Mouse (Mus musculus) stomach, embryonic 15.5 days (tissue): Measurements from ENCODE around the gene Mapk9. TPM values are rescaled to one million over a fixed set of nuclear protein-coding genes. Genes with fewer than 3 reads are reported as not detected.

ENCODE experiments used
- ATAC-seq: fragments of 200-750 bp; cut with Nextera tagmentation; 2 replicates; pipeline ENCODE4 v1.8.0; 2017; ENCODE audit warnings: low read depth, moderate number of reproducible peaks, moderate TSS enrichment; ENCODE audit not compliant: insufficient read depth, low FRiP score
- H3K27ac ChIP-seq: fragments of 300-500 bp; sonication (generic); 2 replicates; pipeline ENCODE4 v1.5.1; 2015; ENCODE audit warnings: mild to moderate bottlenecking, inconsistent platforms
- H3K27me3 ChIP-seq: fragments of 300-500 bp; sonication (generic); replicated peaks from 2 replicates; pipeline ENCODE4 v1.6.1; 2015; ENCODE audit warnings: inconsistent platforms
- H3K36me3 ChIP-seq: fragments of 300-500 bp; sonication (generic); 2 replicates; pipeline ENCODE4 v1.6.1; 2015; ENCODE audit warnings: inconsistent platforms
- H3K4me1 ChIP-seq: fragments of 300-500 bp; sonication (generic); 2 replicates; pipeline ENCODE4 v1.6.1; 2015; ENCODE audit warnings: inconsistent platforms
- H3K4me2 ChIP-seq: fragments of 300-500 bp; sonication (generic); 2 replicates; pipeline ENCODE4 v1.6.1; 2015; ENCODE audit warnings: mild to moderate bottlenecking, inconsistent platforms
- H3K4me3 ChIP-seq: fragments of 300-500 bp; sonication (generic); replicated peaks from 2 replicates; pipeline ENCODE4 v1.5.1; 2015; ENCODE audit warnings: inconsistent platforms
- H3K9ac ChIP-seq: fragments of 300-500 bp; sonication (generic); 2 replicates; pipeline ENCODE4 v1.6.1; 2015; ENCODE audit warnings: inconsistent platforms
- H3K9me3 ChIP-seq: fragments of 300-500 bp; sonication (generic); 2 replicates; pipeline ENCODE4 v1.6.1; 2016; ENCODE audit warnings: inconsistent platforms
- WGBS: fragments of 180-500 bp; shearing (Covaris S2); methylation state at CpG from one replicate; pipeline ENCODE4 v1.1.7; 2015; 5-methylcytosine and 5-hydroxymethylcytosine counted together
- polyA plus RNA-seq: library from polyadenylated mRNA; unstranded; fragments of >200 nt; fragmentation: Nextera tagmentation; extraction: Ambion mirVana; gene quantifications from 2 replicates; pipeline ENCODE4 v1.2.1, GENCODE M21; 2015

Mapk9 gene
- polyA plus RNA-seq, 1 experiment from 2014 or later, result 31.3 TPM

DNA sequence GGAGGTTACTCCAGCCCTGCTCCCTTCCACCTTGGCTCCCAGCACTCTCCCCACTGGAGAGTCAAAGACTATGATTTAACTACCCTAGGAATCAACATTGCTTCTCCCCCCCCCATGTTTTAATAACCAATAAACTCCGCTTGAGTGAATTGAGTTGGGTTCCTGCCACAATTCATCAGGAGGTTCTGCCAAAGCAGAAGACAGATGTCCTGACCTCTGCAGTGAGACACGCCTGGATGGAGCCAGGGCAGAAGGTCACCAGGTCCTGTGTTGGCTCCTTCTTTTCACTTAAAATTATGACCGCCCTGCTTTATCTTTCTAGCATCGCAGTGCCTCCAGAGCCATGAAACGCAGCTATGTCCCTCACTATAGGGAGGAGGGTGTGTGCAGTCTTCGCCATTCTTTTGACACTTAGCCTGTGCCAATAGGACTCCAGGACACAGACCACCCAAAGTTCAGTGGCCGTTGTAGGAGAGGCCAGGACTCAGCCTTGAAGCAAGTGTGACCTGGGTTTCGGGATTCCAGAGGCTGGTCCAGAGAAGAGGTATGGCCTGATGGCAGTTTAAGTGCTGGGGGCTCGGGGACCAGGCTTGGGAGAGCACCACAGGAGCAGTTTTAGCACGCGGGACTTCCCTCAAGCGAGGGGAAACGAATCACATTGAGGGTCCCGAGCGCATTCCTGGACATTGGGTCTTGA lies 54.6 kb downstream of the Mapk9 start:
- H3K4me1 ChIP-seq, result peaks cover 9% of the 10 kb centered on the region; the same call in 1 of the 2 replicates
- peak overlapping the region; percentile 100 for H3K4me2 ChIP-seq
- no peaks in the 10 kb centered on the region for H3K9me3 ChIP-seq
- no peak overlapping the region for H3K9ac ChIP-seq
- WGBS, result 16% methylated on average over 15 of the region's 15 CpGs
- no peaks in the 10 kb centered on the region for H3K36me3 ChIP-seq
- ATAC-seq, result 0 out of 2 replicates have a peak, but pooled peaks have one; percentile 29
- no peak overlapping the region for H3K27ac ChIP-seq
- H3K27me3 ChIP-seq, result peaks cover 39% of the 10 kb centered on the region
- H3K4me3 ChIP-seq, result peak overlapping the region; percentile 60

DNA sequence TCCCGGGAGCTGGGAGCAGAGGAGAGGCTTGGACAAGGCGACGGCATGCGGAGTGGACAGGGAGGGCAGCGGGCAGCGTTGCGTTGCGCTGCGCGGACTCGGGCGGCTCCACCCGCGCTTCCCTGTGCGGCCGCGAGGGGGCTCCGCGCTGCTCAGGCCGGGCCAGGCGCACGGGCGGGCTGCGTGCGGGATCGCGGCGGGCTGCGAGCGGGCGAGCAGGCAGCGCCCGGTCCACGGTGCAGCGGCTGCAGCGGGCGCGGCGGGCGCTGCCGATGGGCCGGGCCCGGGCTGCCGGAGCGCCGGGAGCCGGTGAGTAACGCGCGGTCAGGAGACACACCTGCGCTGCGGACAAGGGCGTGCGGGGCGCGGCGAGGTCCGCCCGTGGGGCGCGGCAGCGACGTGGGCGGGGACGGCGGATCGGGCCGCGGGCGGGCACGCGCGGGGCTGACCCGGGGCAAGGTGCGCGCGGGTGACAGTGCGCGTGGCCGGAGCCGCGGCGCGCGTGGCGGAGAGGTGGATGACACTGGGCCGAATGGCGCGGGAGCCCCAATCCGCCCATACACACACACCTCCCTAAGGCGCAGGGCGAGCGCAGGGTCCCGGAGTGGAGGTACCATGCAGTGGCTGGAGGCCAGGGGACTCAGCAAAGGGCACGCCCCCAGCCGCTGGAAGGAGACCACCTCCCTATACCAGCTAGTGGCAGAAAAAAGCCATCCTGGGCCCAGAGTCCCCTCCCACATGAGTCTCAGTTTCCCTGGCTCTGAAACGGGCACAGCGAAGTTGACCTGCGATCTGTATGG lies 55.3 kb downstream of the Mapk9 start, which contains the start of gene Rasgef1c:
TSS of gene Rasgef1c (plus strand) at position 177 of the 800 bp plus-strand sequence.
- peak; percentile 73; the same call in 1 of the 2 replicates for ATAC-seq
- 3% methylated on average over 85 of the region's 99 CpGs for WGBS
- peak within 1 kb of the TSS; percentile 16; the same call in 1 of the 2 replicates for H3K9ac ChIP-seq

DNA sequence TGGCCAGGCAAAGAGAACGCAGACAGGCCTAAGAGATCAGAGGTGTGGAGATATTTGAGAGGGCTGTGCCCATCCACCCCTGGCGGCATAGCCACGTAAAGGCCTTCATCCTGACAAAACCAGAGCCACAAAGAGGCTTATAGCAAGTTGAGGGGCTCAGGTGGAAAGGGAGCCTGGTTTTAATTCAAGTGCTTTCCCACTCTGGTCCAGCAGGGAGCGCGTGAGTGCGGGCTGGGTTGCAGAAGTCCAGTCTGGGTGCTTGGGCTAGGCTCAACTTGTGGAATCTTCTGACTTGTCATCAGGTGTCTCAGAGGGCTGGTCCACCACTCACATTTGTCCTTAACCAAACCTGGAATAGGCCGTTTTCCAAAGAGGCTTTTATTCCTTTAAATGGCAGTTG lies 56.8 kb downstream of the Mapk9 start:
- ATAC-seq, result no peak
- no peak overlapping the region for H3K4me2 ChIP-seq
- H3K27me3 ChIP-seq, result peaks cover 39% of the 10 kb centered on the region
- H3K27ac ChIP-seq, result no peak overlapping the region
- H3K9me3 ChIP-seq, result no peaks in the 10 kb centered on the region
- no peak overlapping the region for H3K4me3 ChIP-seq
- H3K36me3 ChIP-seq, result no peaks in the 10 kb centered on the region
- 17% methylated on average over 7 of the region's 7 CpGs for WGBS
- H3K9ac ChIP-seq, result no peak overlapping the region
- H3K4me1 ChIP-seq, result peaks cover 9% of the 10 kb centered on the region; the same call in 1 of the 2 replicates

More for the DNA sequence above, 55.3 kb downstream of the Mapk9 start, which contains the start of gene Rasgef1c:
- Histone ChIP-seq H3K4me2 (peak within 1 kb of the TSS; percentile 100), H3K27me3 (peaks cover 39% of the 10 kb centered on the region), H3K36me3 (no peaks in the 10 kb centered on the region), H3K4me1 (peaks cover 9% of the 10 kb centered on the region; the same call in 1 of the 2 replicates), H3K4me3 (peak within 1 kb of the TSS; percentile 60), H3K27ac (no peak within 1 kb of the TSS), H3K9me3 (no peaks in the 10 kb centered on the region)

DNA sequence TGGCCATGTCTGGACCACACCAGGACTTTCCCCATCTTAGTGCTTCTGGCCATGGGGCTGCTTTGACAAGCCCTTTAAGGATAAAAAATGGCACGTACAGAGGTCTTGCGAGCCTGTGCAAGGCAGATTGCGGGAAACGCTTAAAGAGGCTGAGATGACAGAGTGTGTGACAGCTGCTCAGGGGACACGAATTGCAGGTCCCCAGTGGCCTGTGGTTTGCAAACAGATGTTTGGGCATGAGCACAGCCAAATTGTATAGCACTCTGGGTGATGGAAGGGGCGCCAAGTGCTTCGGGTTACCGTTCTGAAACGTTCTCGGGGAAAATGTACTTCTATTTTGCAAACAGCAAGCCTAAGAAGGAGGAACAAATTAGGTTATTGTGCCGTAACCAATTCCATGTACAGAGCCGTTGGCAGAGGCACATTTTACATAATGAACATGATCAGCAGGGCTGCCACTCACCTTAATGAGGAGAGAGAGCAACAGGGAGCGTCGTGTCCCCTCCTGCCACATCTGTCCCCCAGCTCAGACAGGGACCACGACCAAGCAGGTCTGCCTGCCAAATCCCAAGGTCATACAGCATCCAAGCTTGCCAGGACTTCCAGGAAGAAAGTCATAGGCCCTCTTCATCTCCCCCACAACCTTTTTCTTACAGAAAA lies 72.1 kb downstream of the Mapk9 start:
- WGBS, result 53% methylated on average over 15 of the region's 15 CpGs
- H3K9ac ChIP-seq, result no peak overlapping the region
- no peak for ATAC-seq
- H3K36me3 ChIP-seq, result no peaks in the 10 kb centered on the region
- H3K4me1 ChIP-seq, result no peaks in the 10 kb centered on the region
- no peak overlapping the region for H3K27ac ChIP-seq
- H3K27me3 ChIP-seq, result no peaks in the 10 kb centered on the region
- no peak overlapping the region for H3K4me3 ChIP-seq
- H3K4me2 ChIP-seq, result no peak overlapping the region
- no peaks in the 10 kb centered on the region for H3K9me3 ChIP-seq

DNA sequence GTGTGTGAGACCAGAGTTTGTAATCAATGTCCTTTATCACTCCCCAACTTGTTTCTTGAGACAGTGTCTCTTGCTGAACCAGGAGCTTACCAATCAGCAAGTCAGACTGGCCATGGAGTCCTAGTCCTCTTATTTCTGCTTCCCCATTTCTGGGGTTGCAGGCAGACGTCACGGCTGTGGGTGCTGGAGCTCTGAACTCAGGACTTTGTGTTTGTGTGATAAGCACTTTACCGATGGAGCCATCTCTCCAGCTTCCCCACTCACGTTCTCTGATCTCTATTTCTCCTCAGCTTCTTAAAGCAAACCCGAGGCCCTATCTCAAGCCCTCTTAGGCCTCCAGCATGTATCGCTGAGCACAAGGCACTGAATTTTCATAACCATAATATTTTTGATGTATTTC lies 72.8 kb downstream of the Mapk9 start:
- H3K4me2 ChIP-seq, result no peak overlapping the region
- H3K9ac ChIP-seq, result no peak overlapping the region
- ATAC-seq, result no peak
- 86% methylated on average over 6 of the region's 6 CpGs for WGBS
- H3K27ac ChIP-seq, result no peak overlapping the region
- H3K4me3 ChIP-seq, result no peak overlapping the region
- H3K4me1 ChIP-seq, result no peaks in the 10 kb centered on the region
- H3K9me3 ChIP-seq, result no peaks in the 10 kb centered on the region
- no peaks in the 10 kb centered on the region for H3K27me3 ChIP-seq
- no peaks in the 10 kb centered on the region for H3K36me3 ChIP-seq

DNA sequence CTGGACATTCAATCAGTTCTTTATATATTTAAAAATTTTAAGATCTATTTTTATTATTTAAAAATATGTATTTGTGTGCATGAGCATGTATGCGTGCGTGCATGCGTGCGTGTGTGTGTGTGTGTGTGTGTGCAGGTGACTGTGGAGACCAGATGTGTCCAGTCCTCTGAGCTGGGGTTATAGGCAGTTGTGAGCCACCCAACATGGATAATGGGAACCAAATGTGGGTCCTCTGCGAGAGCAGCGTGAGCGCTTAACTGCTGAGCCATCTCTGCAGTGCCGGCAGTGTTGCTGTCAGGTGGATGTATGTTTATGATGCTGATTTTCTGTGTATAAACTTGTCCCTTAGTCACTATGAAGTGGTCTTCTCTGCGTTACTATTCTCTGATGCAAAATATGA lies 77.0 kb downstream of the Mapk9 start:
- no peak for ATAC-seq
- WGBS, result 83% methylated on average over 9 of the region's 9 CpGs
- Histone ChIP-seq H3K4me1 (peaks cover 11% of the 10 kb centered on the region; the same call in 1 of the 2 replicates), H3K27me3 (no peaks in the 10 kb centered on the region), H3K9me3 (no peaks in the 10 kb centered on the region), H3K9ac (no peak overlapping the region), H3K4me2 (no peak overlapping the region), H3K27ac (no peak overlapping the region), H3K36me3 (no peaks in the 10 kb centered on the region), H3K4me3 (no peak overlapping the region)

DNA sequence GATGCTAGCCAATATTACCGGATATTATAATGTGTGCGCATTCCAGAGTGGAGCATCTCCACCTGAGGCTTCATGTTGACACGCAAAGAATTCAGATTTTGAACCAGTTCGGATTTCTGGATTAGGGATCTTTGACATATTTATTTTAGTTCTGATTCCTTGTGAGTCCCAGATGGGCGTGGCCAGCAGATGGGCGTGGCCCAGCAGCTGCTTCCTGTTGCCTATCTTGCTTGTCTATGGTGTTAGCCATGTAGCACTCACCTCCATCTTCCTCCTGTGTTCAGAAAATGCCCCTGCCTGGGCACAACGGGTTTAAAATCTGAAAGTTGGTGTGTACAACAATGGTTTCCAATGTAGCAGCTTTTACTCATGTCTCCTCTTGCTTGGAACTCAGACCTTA lies 79.6 kb downstream of the Mapk9 start:
- H3K27ac ChIP-seq, result no peak overlapping the region
- no peak overlapping the region for H3K4me2 ChIP-seq
- WGBS, result 54% methylated on average over 7 of the region's 7 CpGs
- no peaks in the 10 kb centered on the region for H3K27me3 ChIP-seq
- no peak overlapping the region for H3K9ac ChIP-seq
- peaks cover 11% of the 10 kb centered on the region; the same call in 1 of the 2 replicates for H3K4me1 ChIP-seq
- no peaks in the 10 kb centered on the region for H3K36me3 ChIP-seq
- no peaks in the 10 kb centered on the region for H3K9me3 ChIP-seq
- H3K4me3 ChIP-seq, result no peak overlapping the region
- no peak for ATAC-seq

DNA sequence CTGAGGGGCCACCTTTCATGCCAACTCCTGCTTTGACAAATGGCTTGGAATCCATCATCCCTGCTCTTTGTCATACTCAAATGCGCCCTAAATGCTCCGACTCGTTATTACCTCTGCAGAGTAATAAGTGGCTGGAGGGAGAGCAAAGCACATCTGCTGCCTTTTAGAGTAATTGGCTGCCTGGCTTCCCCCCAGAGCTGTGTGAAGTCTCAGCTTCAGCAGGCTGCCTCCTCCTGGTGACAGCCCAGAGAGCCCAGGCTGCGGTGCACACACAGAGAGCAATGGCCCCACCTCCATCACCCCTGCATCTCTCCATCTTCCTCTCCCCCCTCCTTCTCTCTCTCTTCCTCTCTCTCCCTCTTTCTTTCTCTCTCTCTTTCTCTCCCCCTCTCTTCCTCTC lies 80.6 kb downstream of the Mapk9 start:
- Histone ChIP-seq H3K4me2 (no peak overlapping the region), H3K27me3 (no peaks in the 10 kb centered on the region), H3K4me3 (no peak overlapping the region), H3K9me3 (no peaks in the 10 kb centered on the region), H3K4me1 (peaks cover 14% of the 10 kb centered on the region; the same call in 1 of the 2 replicates), H3K36me3 (no peaks in the 10 kb centered on the region), H3K27ac (no peak overlapping the region), H3K9ac (no peak overlapping the region)
- no peak for ATAC-seq
- WGBS, result 15% methylated on average over 4 of the region's 4 CpGs

DNA sequence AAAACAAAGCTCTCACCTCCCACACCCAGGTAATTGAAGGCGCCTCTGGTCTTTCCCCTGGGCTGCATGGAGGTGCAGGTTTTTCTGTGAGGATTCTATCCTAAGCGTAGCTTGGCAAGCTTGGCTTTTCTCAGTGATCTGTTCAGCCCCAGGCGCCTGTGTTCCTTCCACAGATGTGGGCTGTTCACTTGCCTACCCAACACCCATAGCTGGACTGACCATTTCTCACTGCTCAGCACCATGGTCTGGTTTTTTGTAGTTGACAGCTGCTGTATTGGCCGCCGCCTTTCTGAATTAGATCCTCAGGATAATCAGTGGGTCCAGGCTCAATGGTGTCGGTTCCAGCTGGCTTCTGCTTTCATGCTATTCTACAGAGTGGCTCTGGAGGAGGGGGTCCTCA lies 81.1 kb downstream of the Mapk9 start:
- no peaks in the 10 kb centered on the region for H3K36me3 ChIP-seq
- peak; percentile 54; the same call in 1 of the 2 replicates for ATAC-seq

DNA sequence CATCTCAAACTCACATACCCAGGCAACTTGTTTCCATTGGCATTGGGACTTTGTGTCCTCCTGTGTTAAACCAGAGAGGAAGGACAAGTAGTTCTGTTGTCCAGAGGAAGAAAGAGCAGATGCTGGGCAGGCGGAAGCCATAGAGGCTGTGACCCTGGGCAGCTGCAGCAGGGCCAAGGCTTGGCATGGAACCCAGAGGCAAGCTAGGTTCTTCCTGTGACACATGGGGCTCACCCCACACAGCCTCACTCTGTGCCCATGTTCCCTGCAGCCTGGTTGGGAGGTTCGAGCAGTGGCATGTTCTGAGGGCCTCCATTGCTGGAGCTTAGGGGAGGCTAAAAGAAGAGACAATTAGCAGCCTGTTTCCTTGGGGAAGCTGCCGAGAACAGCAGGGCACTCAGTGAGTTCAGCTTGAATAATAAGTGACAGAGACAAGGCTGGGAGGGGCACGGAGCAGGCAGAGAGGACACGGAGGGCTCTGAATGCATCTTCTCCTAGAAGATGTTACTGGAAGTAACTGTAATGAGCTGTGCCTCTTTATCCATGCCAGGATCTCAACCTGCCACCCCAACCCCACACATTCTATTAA lies 84.6 kb downstream of the Mapk9 start:
- Histone ChIP-seq H3K9me3 (no peaks in the 10 kb centered on the region), H3K4me3 (no peak overlapping the region), H3K9ac (no peak overlapping the region), H3K4me2 (no peak overlapping the region), H3K4me1 (peaks cover 14% of the 10 kb centered on the region; the same call in 1 of the 2 replicates), H3K27ac (no peak overlapping the region), H3K27me3 (no peaks in the 10 kb centered on the region), H3K36me3 (no peaks in the 10 kb centered on the region)
- no peak for ATAC-seq
- WGBS, result 37% methylated on average over 5 of the region's 5 CpGs

More for the DNA sequence above, 81.1 kb downstream of the Mapk9 start:
- no peak overlapping the region for H3K9ac ChIP-seq
- H3K4me1 ChIP-seq, result peaks cover 14% of the 10 kb centered on the region; the same call in 1 of the 2 replicates
- H3K4me2 ChIP-seq, result no peak overlapping the region
- H3K27ac ChIP-seq, result no peak overlapping the region
- 49% methylated on average over 6 of the region's 6 CpGs for WGBS
- H3K4me3 ChIP-seq, result no peak overlapping the region
- H3K27me3 ChIP-seq, result no peaks in the 10 kb centered on the region
- H3K9me3 ChIP-seq, result no peaks in the 10 kb centered on the region

DNA sequence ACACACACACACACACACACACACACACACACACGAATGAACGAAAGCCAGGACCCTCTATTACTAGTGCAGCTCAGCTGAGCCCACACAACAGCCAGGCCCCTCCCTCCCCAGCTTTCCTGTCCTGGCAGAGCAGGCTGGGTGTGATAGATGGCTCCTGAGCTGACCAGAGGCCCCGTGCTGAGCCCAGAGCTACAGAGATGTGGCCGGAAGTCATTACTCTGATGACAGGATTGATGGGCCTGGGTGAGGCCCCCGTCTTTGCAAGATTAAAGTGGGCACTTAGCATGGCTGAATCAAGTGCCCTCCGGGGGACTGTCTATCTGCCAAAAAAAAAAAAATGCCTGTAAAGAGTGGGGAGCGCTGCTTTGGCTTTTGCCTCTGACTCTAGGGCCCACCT lies 85.3 kb downstream of the Mapk9 start:
- Histone ChIP-seq H3K9ac (no peak overlapping the region), H3K4me3 (no peak overlapping the region), H3K4me2 (no peak overlapping the region), H3K9me3 (no peaks in the 10 kb centered on the region), H3K4me1 (peaks cover 7% of the 10 kb centered on the region; the same call in 1 of the 2 replicates), H3K27me3 (no peaks in the 10 kb centered on the region), H3K36me3 (no peaks in the 10 kb centered on the region), H3K27ac (no peak overlapping the region)
- peak; percentile 74; the same call in 1 of the 2 replicates for ATAC-seq
- 10% methylated on average over 7 of the region's 7 CpGs for WGBS
